Mouse (Mus musculus) adrenal gland, adult 8-10 months (tissue): ENCODE measurements around the gene Ucp2. TPM values are rescaled to one million over a fixed set of nuclear protein-coding genes. Genes with fewer than 3 reads are reported as not detected.
A peak's percentile ranks its signal among the peaks of the same experiment; 100 is the strongest.

ENCODE experiments used
- DNase-seq: peaks from one replicate; pipeline ENCODE4 v3.0.0; 2022
- total RNA-seq, 4 experiments: library from RNA; stranded (reverse); gene quantifications; 2 replicates each; pipeline ENCODE4 v1.2.4; 2022

The Ucp2 gene
- total RNA-seq, 4 experiments from 2014 or later = 212 to 320 (median 270) TPM

DNA sequence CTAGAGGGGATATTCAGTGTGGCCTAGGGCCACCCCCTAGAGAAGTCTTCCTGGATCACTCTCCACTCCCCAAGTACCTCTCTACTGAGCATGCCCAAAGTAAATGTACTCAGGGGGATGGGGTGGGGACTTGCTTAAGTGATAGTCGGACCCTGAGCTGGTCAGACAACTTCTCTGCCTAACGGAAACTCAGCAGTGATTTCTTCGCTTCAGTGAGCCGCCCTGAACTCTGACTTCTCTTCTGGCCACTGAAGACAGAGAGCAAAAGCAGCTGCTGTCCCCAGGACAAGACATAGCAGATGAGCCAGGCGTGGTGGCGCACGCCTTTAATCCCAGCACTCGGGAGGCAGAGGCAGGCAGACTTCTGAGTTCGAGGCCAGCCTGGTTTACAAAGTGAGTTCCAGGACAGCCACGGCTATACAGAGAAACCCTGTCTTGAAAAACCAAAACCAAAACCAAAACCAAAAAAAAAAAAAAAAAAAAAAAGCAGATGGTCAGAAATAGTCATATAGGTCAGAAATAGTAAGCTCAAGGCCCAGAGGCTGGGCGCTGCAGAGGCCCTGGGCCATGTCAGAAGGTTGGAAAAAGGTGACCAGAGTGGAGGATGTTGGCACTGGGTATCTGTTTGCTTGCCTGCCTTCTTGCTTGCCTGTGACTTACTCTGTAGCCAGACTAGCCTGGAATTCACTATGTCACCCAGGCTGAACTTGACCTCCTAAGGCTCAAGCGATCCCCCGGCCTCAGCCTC is 11.8 kb downstream of the Ucp2 start:
- no peak for DNase-seq

DNA sequence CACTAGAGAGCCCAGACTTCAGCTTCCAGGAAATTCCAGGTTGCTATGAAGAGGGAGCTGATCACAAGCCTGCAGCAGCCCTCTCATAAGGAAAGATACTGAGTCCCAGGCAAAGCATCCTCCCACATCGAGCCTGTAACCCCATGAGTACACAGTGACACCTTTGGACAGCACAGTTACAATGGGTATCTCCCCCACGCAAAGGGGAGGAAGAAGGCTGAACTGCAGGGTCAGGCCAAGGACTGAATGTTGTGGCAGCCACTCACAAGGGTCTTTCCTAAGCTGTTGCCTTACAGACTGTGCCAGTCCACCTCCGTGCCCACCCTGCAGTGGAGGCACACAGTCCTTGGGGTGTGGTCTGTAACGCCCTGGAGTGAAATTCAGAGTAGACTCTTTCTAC is 13.4 kb downstream of the Ucp2 start:
- DNase-seq = no peak

DNA sequence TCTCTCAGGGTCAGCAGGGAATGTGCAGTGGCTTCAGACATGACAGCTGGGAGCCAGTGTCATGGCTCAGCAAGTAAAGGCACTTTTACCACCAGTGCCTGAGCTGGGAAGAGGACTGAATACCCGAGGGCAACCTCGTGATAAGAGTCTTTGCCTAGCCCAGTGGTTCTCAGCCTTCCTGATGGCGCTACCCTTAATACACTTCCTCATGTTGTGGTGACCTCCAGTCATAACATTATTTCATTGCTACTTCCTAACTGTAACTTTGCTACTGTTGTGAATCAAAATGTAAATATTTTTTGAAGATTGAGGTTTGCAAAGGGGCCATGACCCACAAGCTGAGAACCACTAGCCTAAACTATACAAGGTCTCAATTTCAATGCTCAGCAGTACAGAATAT is 15.5 kb downstream of the Ucp2 start:
- DNase-seq = no peak

DNA sequence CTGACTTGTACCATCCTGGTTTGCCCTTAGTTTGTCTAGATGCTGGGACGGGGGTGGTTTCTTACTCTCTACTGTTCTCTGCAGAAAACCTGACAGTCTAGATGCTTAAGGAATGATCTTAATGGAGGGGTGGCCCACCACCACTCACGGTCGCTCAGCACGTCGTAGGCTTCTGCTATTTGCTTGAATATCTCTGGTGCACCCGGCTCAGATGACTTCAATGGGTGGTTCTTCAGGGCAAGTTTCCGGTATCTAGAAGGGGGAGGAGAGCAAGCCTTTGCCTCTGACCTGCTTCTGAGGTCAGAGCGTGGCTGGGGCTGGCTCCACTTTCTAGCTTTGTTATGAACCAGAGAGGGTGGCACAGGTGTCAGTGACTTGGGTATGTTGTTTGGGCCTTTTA is 18.5 kb downstream of the Ucp2 start:
- no peak for DNase-seq

DNA sequence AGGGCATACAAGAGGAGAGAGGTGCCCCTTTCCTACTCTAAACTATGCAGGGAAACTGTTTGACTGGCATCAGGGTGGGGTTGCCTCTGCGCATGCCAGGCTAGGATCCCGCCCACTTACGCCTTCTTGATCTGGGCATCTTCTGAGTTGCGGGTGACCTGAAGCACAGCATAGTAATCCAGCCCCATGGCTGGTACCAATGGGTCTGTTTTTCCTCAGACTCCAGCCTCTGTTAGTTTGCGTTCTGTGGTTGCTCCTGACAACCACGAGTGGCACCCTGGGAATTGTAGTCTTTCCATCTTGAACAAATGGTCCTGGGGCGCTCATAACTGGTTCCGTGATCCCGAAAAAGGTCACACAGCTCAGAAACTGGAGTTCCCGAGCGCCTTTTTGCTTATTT is 21.4 kb downstream of the Ucp2 start, which contains the start of gene Dnajb13:
Gene Dnajb13 (minus strand): TSS at position 388 of the 400 bp plus-strand sequence.
- DNase-seq = no peak

DNA sequence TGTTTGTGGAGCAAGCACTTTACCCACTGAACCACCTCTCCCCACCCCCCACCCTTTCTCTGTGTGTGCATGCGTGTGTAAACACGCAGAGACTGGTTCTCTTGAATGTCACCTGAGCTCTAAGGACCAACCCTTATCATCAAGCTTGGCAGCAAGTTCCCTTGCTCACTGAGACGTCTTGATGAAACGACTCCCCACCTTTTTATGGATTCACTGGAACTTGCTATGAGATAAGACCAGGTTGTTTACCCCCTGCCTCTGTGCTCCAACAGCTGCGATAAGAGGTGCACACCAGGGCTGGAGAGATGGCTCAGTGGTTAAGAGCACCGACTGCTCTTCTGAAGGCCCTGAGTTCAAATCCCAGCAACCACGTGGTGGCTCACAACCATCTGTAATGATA is 27.1 kb downstream of the Ucp2 start:
- no peak for DNase-seq

DNA sequence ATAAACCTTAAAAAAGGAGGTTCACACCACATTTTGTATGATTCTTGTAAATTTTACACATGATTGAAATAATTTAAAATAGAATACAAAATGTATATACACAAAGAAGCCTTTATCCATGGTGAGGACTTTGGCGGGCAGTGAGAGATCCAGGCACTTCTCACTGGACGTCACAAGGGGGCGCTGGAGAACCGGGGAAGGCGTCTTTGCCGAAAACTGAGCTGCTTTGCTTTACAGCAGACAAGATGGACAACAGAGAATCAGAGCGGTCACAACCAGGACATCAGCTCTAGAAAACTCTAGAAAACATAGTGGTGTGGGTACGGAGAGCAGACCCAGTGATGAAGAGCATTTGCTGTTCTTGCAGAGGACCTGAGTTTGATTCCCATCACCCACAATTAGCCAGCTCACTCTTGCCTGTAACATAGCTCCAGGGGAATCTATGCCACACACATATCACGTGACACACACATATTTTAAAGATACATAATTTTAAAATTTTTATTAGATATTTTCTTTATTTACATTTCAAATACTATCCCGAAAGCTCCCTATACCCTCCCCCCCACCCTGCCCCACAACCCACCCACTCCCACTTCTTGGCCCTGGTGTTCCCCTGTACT is 27.6 kb downstream of the Ucp2 start:
- no peak for DNase-seq

DNA sequence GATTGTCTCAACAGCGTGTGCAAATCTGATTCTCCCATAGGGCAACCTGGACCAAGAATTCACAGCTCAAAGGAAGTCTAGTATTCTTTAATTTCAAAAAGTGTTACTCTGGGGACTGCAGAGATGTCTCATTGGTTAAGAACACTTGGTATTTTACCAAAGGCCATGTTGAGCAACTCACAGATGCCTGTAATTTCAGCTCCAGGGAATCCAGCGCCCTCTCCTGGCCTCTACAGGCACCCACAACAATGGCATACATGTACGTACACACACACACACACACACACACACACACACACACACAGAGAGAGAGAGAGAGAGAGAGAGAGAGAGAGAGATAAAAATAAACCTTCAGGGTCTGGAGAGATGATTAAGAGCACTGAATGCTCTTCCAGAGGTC is 29.1 kb downstream of the Ucp2 start:
- DNase-seq = no peak

DNA sequence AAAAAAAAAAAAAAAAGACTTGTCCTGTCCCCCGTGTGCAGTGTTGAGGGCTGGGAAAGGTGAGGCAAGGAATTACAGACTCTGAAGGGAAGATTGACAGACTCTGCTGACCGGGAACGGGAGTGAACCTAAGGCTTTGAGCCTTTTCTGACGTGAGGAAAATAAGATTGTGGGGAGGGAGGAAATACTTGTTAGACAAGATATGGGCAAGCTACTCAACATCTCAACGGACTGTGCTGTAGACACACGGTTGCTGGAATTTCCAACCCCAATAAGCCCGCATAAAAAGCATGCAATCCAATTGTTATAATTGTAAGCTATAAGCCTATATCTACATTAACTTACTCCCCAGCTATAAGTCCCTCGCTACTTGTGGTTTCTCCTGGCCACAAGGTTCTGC is 31.5 kb downstream of the Ucp2 start:
- DNase-seq = no peak

DNA sequence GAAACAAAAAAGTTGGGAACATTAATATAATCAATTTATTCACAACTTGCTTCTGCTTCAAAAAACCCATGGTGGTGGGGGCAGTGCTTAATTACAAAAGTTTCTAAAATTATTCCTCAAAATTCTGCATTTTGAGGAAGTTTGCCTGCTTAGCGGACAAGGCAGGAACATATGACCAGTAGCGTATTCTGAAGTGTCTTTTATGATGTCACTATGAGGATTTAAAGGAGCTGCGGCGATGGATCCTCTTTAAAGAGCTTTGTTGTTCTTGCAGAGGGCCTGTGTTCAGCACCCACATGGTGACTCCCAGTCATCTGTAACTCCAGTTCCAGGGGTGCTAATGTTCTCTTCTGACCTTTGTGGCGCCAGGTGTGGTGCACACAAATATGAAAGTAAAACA is 37.6 kb downstream of the Ucp2 start:
- DNase-seq = no peak

DNA sequence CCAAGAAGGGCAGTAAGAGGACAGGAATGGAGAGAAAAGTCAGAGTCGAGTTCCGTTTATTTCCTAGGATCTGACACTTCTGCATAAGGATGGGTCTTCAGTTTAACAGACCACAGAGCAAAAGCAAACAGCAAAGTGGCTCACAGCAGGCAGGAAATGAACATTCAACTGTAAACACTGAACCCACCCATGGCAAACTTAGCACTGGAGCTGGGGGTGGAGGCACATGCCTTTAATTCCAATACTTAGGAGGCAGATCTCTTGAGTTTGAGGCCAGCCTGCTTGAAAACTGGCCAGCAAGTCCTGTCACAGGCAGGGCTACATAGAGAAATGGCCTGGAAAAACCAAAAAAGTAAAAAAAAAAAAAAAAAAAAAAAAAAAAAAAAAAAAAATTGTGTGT is 40.4 kb downstream of the Ucp2 start:
- no peak for DNase-seq

DNA sequence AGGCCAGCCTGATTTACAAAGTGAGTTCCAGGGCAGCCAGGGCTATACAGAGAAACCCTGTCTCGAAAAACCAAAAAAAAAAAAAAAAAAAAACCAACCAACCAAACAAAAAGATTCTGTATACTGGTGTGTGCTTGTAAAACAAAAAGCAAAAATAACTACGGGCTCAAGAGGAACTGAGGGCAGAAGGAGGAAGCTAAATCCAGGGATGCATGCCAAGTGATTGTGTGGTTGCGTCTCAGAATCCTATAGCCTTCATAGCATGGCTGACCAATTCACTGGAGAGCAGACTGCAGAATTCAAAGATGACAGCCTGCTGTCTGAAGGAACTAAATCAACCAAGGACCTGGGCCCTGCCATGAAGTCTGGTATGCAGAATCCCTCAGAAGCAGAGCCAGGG is 41.1 kb downstream of the Ucp2 start:
- no peak for DNase-seq

DNA sequence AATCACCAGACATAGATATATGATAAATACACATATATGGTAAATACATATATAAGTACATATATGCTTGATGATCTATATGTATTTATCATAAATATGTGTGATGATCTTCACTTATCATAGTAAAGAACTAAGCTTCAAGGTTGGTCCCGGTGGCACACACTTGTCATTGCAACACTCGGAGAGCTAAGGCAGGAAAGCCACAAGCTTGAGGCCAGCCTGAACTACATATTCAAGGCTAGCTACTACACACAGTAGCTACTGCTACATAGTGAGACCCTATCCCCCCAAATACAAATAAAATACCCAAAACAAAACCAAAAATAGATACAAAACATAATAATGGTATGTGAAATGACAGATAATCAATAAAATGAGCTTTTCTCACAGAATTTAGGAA is 42.7 kb downstream of the Ucp2 start:
- no peak for DNase-seq

DNA sequence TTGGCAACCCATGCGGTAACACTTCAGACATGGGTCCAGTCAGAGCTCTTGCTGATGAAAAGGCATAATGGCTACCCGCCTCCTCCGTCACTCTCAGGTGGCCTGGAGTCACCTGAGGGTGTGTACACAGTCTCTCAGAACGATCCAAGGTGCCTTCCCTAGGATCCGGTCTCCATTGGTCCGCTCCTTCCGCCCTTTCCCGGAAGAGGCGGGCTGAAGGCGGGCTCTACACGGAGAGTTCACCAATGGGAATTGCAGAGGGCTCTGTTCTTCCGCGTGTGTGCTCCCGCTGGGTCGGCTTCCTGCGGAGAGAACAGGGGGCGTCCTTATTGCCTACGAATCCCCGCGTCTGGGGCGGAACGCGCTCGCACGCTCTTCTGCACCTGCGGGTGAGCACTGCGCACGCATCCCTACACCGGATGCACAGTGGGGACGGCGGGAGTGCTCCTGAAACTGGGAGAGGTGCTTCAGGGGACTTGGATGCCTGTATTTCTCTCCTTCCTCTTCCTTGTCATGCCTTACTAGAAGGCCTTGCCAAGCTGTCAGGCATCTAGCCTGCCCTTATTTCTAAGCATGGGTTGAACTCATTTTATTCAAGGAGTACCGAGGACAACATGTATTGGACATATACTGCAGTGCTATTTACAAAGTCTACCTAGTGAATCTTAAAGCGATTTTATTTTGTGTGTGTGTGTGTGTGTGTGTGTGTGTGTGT is 43.8 kb downstream of the Ucp2 start, which contains the start of gene Coa4:
Gene Coa4 (plus strand): TSS at position 268 of the 715 bp plus-strand sequence.
- peak; percentile 78 for DNase-seq

DNA sequence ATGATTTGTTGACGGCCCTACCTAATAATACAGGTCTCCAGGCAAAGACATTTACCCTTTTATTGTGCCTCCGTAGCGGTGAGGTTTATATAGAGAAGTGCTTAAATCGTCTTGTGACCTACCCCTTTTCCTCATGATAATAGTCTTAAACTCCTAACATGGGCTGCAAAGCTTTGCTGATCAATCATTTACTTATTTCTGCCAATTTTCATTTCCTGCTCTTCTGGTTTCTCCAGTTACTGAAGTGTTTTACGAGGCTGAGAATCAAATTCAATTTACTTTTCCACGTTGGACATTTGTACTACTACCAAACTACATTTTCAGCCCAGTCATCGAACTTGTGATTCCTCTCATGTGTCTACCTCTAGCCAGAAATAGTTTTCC is 44.4 kb downstream of the Ucp2 start:
- no peak for DNase-seq

DNA sequence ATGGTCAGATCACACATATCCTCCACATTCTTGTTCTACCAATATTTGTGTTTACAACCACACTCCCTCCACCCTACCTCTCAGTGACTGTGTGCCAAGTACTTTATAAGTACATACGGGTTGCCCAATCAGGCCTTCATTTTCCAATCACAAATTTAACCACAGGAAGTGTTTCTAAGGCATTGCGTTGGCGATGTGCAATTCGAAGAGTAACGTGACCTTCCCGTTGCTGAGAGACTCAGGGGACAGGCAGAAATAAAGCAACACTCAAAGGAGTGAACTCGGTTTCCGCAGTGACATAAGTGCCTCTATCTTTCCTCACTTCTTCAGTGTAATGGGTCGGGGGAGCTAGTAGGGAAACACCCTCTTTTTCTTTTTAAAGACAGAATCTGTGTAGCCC is 46.4 kb downstream of the Ucp2 start:
- no peak for DNase-seq

DNA sequence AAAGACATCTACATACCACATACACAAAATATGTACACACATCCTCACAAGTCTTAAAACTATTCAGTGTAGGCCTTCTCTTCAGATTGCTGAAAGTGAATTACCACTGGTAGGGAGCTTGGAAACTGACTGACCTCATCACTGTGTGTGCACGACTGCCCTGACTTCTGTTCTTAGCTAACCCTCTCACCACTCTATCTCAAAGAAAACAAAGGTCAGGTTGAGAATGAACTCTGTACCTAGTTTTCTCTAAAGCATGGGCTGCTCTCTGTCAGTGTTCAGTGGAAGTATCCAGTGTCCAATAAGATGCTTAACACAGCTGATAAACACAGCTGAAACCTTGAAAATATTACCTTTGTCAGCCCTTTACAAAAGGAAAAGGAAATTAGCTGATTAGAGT is 51.3 kb downstream of the Ucp2 start:
- no peak for DNase-seq

DNA sequence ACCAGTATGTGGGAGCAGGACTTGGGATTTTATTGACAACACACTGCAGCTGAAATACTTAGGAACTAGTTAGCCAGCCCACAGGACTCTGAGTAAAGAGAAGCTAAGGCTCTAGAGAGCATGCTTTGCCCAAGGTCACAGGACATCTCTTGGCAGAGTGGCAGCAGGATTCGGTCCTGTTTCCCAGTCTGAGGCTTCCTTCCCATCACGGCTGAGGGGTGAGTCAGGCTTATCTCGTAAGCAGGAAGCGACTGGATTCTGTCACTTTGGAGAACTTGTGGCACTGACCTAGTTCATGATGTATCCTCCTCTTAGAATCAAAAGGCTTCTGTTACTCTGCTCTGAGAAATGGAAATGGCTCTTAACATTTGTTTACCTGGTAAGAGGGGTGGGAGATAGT is 54.5 kb downstream of the Ucp2 start:
- peak; percentile 73 for DNase-seq

DNA sequence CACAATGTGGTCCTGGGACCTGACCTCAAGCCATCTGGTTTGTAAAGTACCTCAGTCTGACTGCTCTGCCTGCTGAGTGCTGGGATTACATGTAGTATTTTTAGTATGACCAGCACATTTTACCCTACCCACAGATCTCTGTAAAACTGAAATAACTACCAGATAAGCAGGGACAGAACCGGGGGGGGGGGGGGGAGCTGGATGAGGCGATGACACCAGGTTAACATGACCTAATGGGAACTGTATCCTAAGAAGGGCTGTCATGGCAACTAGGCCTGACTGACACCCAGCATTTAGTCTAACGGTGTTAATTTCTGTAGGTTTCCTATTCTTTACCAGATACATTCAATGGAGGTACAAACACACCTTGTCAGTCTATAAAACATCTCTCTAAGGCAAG is 56.7 kb downstream of the Ucp2 start:
- no peak for DNase-seq

DNA sequence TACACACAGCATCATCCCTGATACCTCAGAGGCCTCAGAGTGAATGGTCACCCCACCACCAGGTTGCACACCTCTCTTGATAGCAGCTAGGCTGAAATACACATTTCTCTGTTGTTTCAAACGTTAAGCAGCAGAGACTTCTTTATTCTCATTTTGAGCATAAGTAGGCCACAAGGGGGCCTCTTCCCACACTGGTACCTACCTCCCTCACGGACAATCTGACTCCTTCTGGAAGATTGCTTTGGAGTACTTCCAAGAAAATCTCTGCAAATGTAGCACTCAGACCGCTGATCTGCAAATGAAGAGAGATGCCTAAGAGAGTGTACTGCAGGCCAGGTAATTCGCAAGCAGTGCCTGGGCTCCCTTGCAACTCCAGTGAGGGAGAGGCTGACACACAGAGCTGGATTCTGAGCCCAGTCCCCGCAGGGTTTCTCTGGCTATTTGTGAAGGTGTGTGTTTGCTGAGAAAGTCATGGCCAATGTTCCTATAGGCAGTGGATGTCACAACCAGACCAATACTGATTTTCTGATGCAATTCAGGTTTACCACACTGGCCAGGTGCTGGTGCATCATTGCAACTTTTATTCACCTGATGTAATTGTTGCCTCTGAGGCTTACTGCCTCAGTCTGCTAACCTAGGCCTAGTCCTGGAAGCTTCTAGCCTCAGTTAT is 57.3 kb downstream of the Ucp2 start:
- DNase-seq = no peak
